Mouse (Mus musculus): Measurements from ENCODE around the gene Aatk. TPM values are rescaled to one million over a fixed set of nuclear protein-coding genes. Genes with fewer than 3 reads are reported as not detected.
A peak's percentile ranks its signal among the peaks of the same experiment; 100 is the strongest.

Aatk gene
- polyA plus RNA-seq, 1 experiment from 2014 or later, result 5.9 TPM

DNA sequence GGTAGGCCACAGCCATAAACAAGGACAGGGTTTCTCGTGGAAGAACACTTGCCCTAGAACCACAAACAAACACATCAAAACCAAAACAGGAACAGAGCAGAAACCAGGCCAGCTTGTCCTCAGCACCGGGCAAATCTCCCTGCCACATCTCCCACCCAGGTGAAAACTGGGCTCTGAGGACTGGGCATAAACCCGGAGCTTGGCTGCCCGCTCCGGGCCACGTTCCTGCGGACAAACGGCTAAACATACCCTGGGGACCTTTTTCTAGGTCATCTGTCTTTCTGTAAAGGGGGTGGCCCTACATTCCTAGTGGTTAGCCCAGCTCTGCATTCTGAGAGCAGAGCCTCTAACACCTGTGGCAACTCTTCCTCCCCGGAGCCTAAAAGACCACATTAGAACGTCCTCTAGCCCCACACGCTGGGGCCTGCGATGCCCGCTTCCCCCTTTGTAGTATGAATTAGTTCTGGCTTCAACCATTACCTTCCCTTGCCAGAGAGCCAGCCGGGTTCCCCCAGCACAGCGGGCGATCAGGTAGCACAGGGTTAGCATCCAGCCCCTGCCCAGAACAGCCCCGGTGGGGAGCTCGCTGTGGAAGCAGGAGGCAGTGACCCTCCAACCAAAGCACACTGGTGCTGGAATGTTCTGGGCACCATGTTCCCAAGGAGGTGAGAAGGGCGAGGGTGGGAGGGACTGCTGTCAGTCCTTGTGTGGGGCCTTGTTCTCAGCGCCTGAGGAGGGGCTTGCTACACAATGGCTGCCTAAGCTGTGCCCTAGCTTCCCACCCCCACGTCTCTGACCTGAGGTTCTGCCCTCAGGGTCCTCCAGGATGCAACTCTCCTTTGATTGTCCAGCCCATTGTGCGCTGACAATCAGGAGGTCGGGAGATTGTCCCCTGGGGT is 27.2 kb downstream of the Aatk start:
- Histone ChIP-seq H3K27ac (no peak overlapping the region), H3K27me3 (no peaks in the 10 kb centered on the region), H3K9me3 (no peaks in the 10 kb centered on the region), H3K4me1 (peaks cover 11% of the 10 kb centered on the region), H3K4me3 (no peak overlapping the region), H3K36me3 (no peaks in the 10 kb centered on the region), H3K4me2 (replicated peaks) (no peak overlapping the region), H3K9ac (no peak overlapping the region)
- WGBS, result 50% methylated on average over 23 of the region's 23 CpGs
- ATAC-seq (ENCODE audit: insufficient number of reproducible peaks, insufficient read depth, low FRiP score, low TSS enrichment), result no peak

DNA sequence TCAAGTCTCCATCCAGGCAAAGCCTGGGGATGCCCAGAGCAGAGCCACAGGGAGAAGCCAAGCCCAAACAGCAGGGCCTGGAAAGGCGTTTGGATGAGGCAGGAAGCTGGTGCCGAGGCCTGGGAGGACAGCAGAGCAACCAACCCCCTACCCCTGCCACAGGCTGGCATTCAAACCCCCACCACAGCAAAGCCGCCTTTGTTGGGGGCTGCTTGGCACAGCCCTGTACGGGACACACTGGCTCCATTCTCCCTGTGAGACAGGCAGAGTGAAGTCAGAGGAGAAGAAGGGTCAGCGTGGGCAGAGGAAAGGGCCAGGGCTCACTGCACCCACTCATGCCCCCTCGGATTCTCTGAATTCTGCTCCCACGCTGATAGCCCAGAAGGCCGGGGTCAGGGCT is 30.0 kb downstream of the Aatk start:
- no peak overlapping the region for H3K4me2 ChIP-seq (replicated peaks)
- peaks cover 8% of the 10 kb centered on the region for H3K27me3 ChIP-seq
- H3K9me3 ChIP-seq, result no peaks in the 10 kb centered on the region
- peaks cover 21% of the 10 kb centered on the region for H3K4me1 ChIP-seq
- H3K36me3 ChIP-seq, result no peaks in the 10 kb centered on the region
- WGBS, result 81% methylated on average over 8 of the region's 8 CpGs
- no peak overlapping the region for H3K9ac ChIP-seq
- ATAC-seq (ENCODE audit: insufficient number of reproducible peaks, insufficient read depth, low FRiP score, low TSS enrichment), result no peak
- H3K27ac ChIP-seq, result no peak overlapping the region
- no peak overlapping the region for H3K4me3 ChIP-seq

DNA sequence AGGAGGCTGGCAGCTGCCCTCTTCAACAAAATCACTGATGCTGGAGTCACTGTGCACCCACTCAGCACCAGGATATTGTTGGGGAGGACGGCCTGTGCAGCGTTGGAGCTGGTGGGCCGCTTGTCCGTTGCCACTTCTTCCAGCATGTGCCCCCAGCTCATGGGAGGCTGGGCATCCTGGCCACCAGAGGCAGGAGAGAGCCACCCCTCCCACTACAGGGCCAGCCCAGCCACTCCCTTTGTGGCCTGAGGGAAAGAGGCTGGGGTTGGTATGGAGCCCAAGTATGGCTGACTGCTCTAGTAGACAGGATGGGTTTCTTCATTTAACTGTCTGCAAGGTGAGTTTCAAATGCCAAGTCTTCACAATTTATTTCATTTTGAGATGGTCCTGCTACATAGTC is 32.2 kb downstream of the Aatk start:
- Histone ChIP-seq H3K9ac (no peak overlapping the region), H3K36me3 (no peaks in the 10 kb centered on the region), H3K27ac (no peak overlapping the region), H3K4me1 (peaks cover 18% of the 10 kb centered on the region), H3K4me3 (no peak overlapping the region), H3K9me3 (no peaks in the 10 kb centered on the region), H3K27me3 (peaks cover 20% of the 10 kb centered on the region), H3K4me2 (replicated peaks) (no peak overlapping the region)
- 96% methylated on average over 4 of the region's 4 CpGs for WGBS
- ATAC-seq (ENCODE audit: insufficient number of reproducible peaks, insufficient read depth, low FRiP score, low TSS enrichment), result no peak

DNA sequence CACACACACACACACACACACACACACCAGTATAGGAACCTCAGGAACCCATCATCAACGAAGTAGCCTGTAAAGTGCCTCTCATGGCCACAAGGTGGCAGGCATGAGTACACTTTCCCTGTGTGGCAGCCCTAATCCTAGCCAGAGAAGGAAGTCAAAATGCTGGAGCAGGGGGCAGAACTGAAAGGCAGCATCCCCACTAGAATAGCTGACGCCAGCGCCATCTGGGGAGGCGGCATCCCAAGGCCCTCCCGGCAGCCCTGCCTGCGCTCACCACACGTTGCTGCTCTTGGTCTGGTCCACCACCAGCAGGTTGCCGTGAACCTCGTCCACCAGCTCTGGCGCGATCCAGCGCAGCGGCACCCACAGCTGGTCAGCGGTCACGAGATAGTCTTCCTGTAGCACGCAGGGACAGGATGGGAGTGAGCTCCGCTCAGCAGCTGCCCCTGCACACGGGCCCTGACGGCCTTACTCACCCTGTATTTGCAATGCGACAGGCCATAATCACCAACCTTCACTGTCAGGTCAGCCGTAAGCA is 33.7 kb downstream of the Aatk start:
- ATAC-seq (ENCODE audit: insufficient number of reproducible peaks, insufficient read depth, low FRiP score, low TSS enrichment), result 0 out of 2 replicates have a peak, but pooled peaks have one; percentile 31
- peaks cover 14% of the 10 kb centered on the region for H3K4me1 ChIP-seq
- peak overlapping the region; percentile 48; the same call in 1 of the 2 replicates for H3K9ac ChIP-seq
- peaks cover 20% of the 10 kb centered on the region for H3K27me3 ChIP-seq
- H3K27ac ChIP-seq, result no peak overlapping the region
- H3K36me3 ChIP-seq, result no peaks in the 10 kb centered on the region
- peak overlapping the region; percentile 58 for H3K4me2 ChIP-seq (replicated peaks)
- 13% methylated on average over 21 of the region's 21 CpGs for WGBS
- H3K9me3 ChIP-seq, result no peaks in the 10 kb centered on the region
- H3K4me3 ChIP-seq, result peak overlapping the region; percentile 28

DNA sequence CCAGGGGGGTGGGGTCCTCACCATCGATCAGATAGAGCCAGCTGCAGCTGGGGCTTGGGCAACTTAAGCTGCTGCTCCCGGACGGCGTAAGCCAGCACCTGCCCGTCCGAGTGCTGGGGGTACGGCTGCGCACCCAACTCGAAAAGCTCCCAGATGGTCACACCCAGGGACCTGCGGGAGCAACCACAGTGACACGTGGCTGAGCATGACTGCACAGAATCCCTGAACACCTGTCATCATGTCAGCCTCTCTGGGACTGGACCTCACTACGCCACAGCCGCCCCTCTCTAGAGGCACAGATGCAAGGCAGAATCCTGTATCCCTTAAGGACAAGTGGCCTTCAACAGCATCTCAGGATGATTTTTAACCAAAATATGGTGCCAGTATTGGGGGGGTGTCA is 34.3 kb downstream of the Aatk start:
- Histone ChIP-seq H3K4me3 (no peak overlapping the region), H3K27me3 (peaks cover 20% of the 10 kb centered on the region), H3K9me3 (no peaks in the 10 kb centered on the region), H3K36me3 (no peaks in the 10 kb centered on the region), H3K9ac (no peak overlapping the region), H3K4me1 (peaks cover 14% of the 10 kb centered on the region), H3K4me2 (replicated peaks) (no peak overlapping the region), H3K27ac (no peak overlapping the region)
- ATAC-seq (ENCODE audit: insufficient number of reproducible peaks, insufficient read depth, low FRiP score, low TSS enrichment), result 0 out of 2 replicates have a peak, but pooled peaks have one; percentile 4
- 82% methylated on average over 13 of the region's 13 CpGs for WGBS

DNA sequence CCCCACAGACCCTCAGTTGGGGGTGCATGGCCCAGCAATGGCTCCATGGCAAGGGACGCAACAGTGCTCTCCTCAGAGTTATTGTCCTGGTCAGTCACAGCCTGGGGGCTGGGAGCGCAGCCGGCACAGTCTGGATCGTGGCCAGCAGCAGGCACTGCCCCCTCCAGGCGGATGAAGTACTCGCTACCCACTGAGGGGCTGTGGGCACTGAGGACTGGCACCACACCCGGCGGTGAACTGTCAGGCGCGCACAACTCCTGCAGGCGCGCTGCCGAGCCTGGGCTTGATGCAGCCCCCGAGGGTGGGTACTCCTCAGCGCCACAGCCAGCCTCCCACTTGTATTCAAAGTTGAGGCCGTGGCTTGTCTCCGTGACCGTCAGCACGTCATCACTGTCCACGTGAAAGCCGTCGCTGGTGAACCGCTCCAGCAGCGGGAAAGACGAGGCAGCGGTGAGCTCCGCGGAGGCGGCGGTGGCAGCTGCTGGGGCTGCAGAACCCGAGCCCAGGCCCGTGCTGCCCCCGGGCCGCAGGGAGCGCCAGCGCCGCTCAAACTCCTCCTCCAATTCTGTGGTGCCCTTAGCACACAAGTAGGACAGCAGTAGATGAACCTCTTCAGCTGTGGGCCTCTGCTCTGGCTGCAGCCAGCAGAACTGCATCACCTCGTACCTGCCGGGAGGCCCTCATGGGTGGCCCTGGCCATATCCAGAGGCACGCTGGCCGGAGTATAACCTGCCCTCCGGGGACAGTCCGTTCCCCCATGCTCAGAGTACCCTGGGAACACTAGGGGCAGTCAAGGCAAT is 35.0 kb downstream of the Aatk start:
- Histone ChIP-seq H3K36me3 (no peaks in the 10 kb centered on the region), H3K27me3 (peaks cover 20% of the 10 kb centered on the region), H3K9me3 (no peaks in the 10 kb centered on the region), H3K4me2 (replicated peaks) (peak overlapping the region; percentile 38), H3K27ac (no peak overlapping the region), H3K9ac (peak overlapping the region; percentile 7; the same call in 1 of the 2 replicates), H3K4me1 (peaks cover 14% of the 10 kb centered on the region), H3K4me3 (0 out of 2 replicates have a peak overlapping the region, but pooled peaks have one; percentile 11)
- no peak for ATAC-seq (ENCODE audit: insufficient number of reproducible peaks, insufficient read depth, low FRiP score, low TSS enrichment)
- WGBS, result 41% methylated on average over 43 of the region's 43 CpGs

DNA sequence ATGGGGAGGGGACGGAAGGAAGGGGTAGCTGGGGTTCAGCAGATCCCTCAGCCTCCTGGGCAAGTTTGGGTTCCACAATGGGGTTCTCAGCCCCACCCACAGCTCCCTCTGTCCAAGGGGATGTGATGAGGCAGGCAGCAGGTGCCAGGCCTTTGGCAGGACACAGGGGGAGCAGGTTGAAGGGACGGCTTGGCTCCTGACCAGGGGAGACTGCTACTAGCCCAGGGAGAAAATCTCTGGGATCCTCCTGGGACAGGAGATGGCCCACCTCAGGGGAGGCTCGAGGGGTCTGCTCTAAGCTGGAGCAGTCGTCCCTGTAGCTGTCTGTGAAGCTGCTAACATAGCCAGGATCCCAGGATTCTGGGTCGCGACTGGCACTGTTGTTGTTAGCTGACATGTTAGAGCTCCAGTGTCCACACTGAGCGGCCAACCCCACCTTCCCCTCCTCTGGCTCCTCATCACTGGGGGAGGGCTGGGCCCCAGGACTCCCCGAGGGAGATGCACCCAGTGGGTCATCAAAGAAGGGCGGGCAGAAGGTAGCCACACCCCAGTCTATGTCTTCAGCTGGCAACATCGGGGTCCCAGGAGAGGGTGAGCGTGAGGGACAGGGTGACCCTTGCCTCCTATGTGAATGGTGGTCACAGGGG is 35.7 kb downstream of the Aatk start:
- 0 out of 2 replicates have a peak overlapping the region, but pooled peaks have one; percentile 11 for H3K4me3 ChIP-seq
- peaks cover 20% of the 10 kb centered on the region for H3K27me3 ChIP-seq
- H3K4me1 ChIP-seq, result peaks cover 14% of the 10 kb centered on the region
- H3K9ac ChIP-seq, result no peak overlapping the region
- no peak overlapping the region for H3K27ac ChIP-seq
- H3K36me3 ChIP-seq, result no peaks in the 10 kb centered on the region
- WGBS, result 71% methylated on average over 11 of the region's 11 CpGs
- H3K4me2 ChIP-seq (replicated peaks), result peak overlapping the region; percentile 38; the same call in 1 of the 2 replicates
- H3K9me3 ChIP-seq, result no peaks in the 10 kb centered on the region
- ATAC-seq (ENCODE audit: insufficient number of reproducible peaks, insufficient read depth, low FRiP score, low TSS enrichment), result no peak

DNA sequence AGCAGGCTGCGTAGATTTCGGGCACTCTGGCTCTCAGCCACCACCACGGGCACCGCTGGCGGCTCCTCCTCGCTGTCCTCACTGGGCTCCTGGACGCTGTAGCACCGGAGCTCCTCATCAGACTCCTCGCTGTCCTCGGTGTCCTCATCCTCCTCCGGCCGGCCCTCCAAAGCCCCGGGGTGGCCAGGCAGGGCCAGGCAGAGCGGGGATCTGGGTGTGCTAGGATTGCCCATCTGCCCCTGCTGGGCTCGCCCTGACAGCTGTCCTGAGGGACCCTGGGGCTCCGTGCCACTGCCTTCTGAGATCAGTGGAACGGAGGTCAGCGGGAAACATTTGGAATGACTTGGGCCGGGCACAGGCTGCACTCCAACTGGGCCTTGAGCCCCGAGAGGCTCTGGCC is 37.0 kb downstream of the Aatk start:
- no peak overlapping the region for H3K4me2 ChIP-seq (replicated peaks)
- no peak overlapping the region for H3K27ac ChIP-seq
- no peak overlapping the region for H3K9ac ChIP-seq
- peaks cover 20% of the 10 kb centered on the region for H3K27me3 ChIP-seq
- peaks cover 14% of the 10 kb centered on the region for H3K4me1 ChIP-seq
- H3K9me3 ChIP-seq, result no peaks in the 10 kb centered on the region
- ATAC-seq (ENCODE audit: insufficient number of reproducible peaks, insufficient read depth, low FRiP score, low TSS enrichment), result no peak
- no peak overlapping the region for H3K4me3 ChIP-seq
- WGBS, result 84% methylated on average over 20 of the region's 20 CpGs
- no peaks in the 10 kb centered on the region for H3K36me3 ChIP-seq

DNA sequence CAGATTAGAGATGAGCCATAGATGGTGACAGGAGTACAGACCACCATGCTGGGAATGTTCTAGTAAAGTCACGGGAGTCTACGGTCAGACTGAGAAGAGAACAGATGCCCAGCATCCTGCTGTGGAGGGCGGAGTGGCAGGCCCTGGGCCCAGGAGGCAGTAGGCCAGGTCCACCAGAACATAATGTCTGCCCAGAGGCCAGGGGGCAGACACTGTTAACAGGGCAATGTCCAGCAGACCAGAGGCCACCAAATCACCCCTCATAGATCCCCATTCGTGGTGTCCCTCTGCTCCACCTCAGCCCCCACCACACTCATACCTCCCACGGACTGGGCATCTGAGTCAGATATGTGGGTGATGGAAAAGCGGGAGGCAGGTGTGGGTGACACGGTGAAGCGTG is 38.0 kb downstream of the Aatk start:
- Histone ChIP-seq H3K4me3 (no peak overlapping the region), H3K4me1 (peaks cover 14% of the 10 kb centered on the region), H3K9ac (no peak overlapping the region), H3K27ac (no peak overlapping the region), H3K4me2 (replicated peaks) (no peak overlapping the region), H3K9me3 (no peaks in the 10 kb centered on the region), H3K27me3 (peaks cover 20% of the 10 kb centered on the region), H3K36me3 (no peaks in the 10 kb centered on the region)
- no peak for ATAC-seq (ENCODE audit: insufficient number of reproducible peaks, insufficient read depth, low FRiP score, low TSS enrichment)
- WGBS, result 91% methylated on average over 8 of the region's 8 CpGs

DNA sequence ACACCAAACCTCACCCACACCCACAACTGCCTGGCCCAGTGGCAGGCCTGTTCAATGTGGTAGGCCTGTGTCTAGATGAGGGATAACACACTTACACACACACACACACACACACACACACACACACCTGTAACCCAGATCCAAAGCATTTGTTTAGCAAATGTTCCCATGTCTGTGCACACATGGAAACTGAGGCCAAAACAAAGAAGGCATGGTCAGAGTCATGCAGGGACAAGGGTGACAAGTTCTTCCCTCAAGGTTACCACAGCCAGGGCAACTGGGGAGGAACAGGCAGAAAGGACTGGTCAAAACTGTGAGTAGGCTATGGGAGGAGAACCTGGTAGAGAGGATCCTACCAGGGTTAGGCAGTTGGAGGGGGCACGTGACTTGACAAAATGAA is 38.5 kb downstream of the Aatk start:
- no peak overlapping the region for H3K4me3 ChIP-seq
- peaks cover 14% of the 10 kb centered on the region for H3K4me1 ChIP-seq
- no peak overlapping the region for H3K4me2 ChIP-seq (replicated peaks)
- no peaks in the 10 kb centered on the region for H3K9me3 ChIP-seq
- H3K27ac ChIP-seq, result no peak overlapping the region
- WGBS, result 87% methylated on average over 1 of the region's 1 CpGs
- no peak for ATAC-seq (ENCODE audit: insufficient number of reproducible peaks, insufficient read depth, low FRiP score, low TSS enrichment)
- H3K9ac ChIP-seq, result no peak overlapping the region
- H3K27me3 ChIP-seq, result peaks cover 20% of the 10 kb centered on the region
- no peaks in the 10 kb centered on the region for H3K36me3 ChIP-seq

DNA sequence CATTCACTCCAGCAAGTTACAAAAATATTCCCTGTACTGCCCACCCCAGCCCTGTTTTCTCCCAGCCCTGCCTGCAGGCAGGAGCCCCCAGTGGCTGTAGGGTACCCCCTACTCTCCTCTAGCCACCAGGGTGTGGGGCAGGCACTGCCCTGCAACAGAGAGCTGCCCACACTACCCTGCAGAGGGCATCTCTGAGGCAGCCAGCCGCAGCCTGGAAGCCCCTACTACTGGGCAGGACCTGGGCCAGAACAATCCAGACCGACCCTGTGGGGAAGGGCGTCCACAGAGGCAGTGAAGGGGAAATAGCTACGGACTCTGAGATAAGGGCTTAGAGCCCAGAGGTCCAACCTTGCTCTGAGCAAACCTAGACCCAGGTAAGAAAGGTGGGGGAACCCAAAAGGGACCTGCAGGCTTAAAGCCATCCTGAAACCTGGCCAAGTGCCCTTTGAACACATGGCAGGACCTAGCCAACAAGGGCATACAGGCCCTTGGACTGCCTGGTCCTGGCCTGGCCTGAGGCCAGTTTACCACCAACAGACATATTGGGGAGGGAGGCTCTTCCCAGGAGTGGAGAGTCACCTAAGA is 39.4 kb downstream of the Aatk start:
- H3K4me3 ChIP-seq, result no peak overlapping the region
- no peak overlapping the region for H3K27ac ChIP-seq
- no peaks in the 10 kb centered on the region for H3K36me3 ChIP-seq
- peaks cover 17% of the 10 kb centered on the region for H3K27me3 ChIP-seq
- WGBS, result 82% methylated on average over 4 of the region's 4 CpGs
- peaks cover 10% of the 10 kb centered on the region; the same call in 1 of the 2 replicates for H3K4me1 ChIP-seq
- H3K9ac ChIP-seq, result no peak overlapping the region
- no peak for ATAC-seq (ENCODE audit: insufficient number of reproducible peaks, insufficient read depth, low FRiP score, low TSS enrichment)
- no peak overlapping the region for H3K4me2 ChIP-seq (replicated peaks)
- H3K9me3 ChIP-seq, result no peaks in the 10 kb centered on the region

Data from embryonic facial prominence, embryonic 12.5 days (tissue).